Mouse (Mus musculus) CH12.LX (cell line): ENCODE measurements around the gene Zcchc3. TPM values are rescaled to one million over a fixed set of nuclear protein-coding genes. Genes with fewer than 3 reads are reported as not detected.

Experiments
- DNase-seq: peaks from one replicate; pipeline ENCODE4 v3.0.0-alpha.2; 2013; ENCODE audit errors: extremely low read depth
- H3K27ac ChIP-seq: 2 replicates; pipeline ENCODE4 v1.5.1; 2012; ENCODE audit warnings: low read depth, mild to moderate bottlenecking, control low read depth, moderate library complexity; ENCODE audit not compliant: insufficient read depth
- H3K27me3 ChIP-seq: replicated peaks from 2 replicates; pipeline ENCODE3; 2012; ENCODE audit warnings: inconsistent platforms
- H3K36me3 ChIP-seq, 2 experiments: replicated peaks in 1 of 2; 2 replicates each; pipeline versions ENCODE3 to v1.6.1; 2012; ENCODE audit warnings: inconsistent platforms in 1 of 2, low read length in 1 of 2, mild to moderate bottlenecking in 1 of 2, mixed read lengths in 1 of 2, moderate library complexity in 1 of 2; ENCODE audit not compliant: control insufficient read depth in 1 of 2, insufficient read depth in 1 of 2
- H3K4me1 ChIP-seq, 2 experiments: 2 replicates each; pipeline ENCODE4 v1.6.1; 2012; ENCODE audit warnings: inconsistent platforms in 1 of 2, moderate library complexity in 1 of 2; ENCODE audit not compliant: insufficient read depth in 2 of 2, control insufficient read depth in 1 of 2
- H3K4me2 ChIP-seq: 2 replicates; pipeline ENCODE4 v1.6.1; 2012; ENCODE audit warnings: low read depth, mild to moderate bottlenecking, control low read depth; ENCODE audit not compliant: poor library complexity, insufficient read depth, severe bottlenecking
- H3K4me3 ChIP-seq, 3 experiments: fragments of 150-350 bp in 1 of 3; sonication (generic) in 1 of 3; replicated peaks in 1 of 3; 2 replicates each; pipeline versions ENCODE3 to v1.5.1; 2011 to 2012; ENCODE audit warnings: low read depth in 2 of 3, low read length in 2 of 3, mild to moderate bottlenecking in 2 of 3, moderate library complexity in 2 of 3, control low read depth in 1 of 3, improper control_type of control experiment in 1 of 3, inconsistent platforms in 1 of 3, mixed read lengths in 1 of 3; ENCODE audit not compliant: poor library complexity in 1 of 3
- H3K79me2 ChIP-seq: replicated peaks from 2 replicates; pipeline ENCODE4 v1.6.1; 2012; ENCODE audit warnings: mild to moderate bottlenecking, moderate library complexity; ENCODE audit not compliant: control insufficient read depth, poor library complexity, insufficient read depth, severe bottlenecking; ENCODE audit errors: extremely low read depth
- H3K9ac ChIP-seq: 2 replicates; pipeline ENCODE4 v1.6.1; 2012; ENCODE audit warnings: low read depth, mild to moderate bottlenecking, control low read depth, moderate library complexity; ENCODE audit not compliant: insufficient read depth
- H3K9me3 ChIP-seq: replicated peaks from 2 replicates; pipeline ENCODE3; 2012; ENCODE audit warnings: low read length, inconsistent platforms, mixed read lengths
- BHLHE40 ChIP-seq: IDR thresholded peaks from 2 replicates; pipeline ENCODE4 v1.6.1; 2011; ENCODE audit warnings: mild to moderate bottlenecking, low read depth, low read length, improper control_type of control experiment
- CHD1 ChIP-seq: IDR thresholded peaks from 2 replicates; pipeline ENCODE4 v1.6.1; 2012; ENCODE audit warnings: low read depth, low read length, improper control_type of control experiment, inconsistent platforms
- CHD2 ChIP-seq: IDR thresholded peaks from 2 replicates; pipeline ENCODE4 v1.6.1; 2011; ENCODE audit warnings: low read length, improper control_type of control experiment
- CTCF ChIP-seq, 2 experiments: IDR thresholded peaks in 1 of 2; conservative IDR thresholded peaks in 1 of 2; 2 replicates each; pipeline ENCODE4 v1.5.1; 2011 to 2012; ENCODE audit warnings: low read depth in 2 of 2, low read length in 2 of 2, improper control_type of control experiment in 1 of 2, inconsistent platforms in 1 of 2, mild to moderate bottlenecking in 1 of 2, moderate library complexity in 1 of 2
- ELF1 ChIP-seq: IDR thresholded peaks from 2 replicates; pipeline ENCODE4 v1.6.1; 2014; ENCODE audit warnings: low read depth, mild to moderate bottlenecking, inconsistent platforms, low read length, improper control_type of control experiment
- EP300 ChIP-seq: IDR thresholded peaks from 2 replicates; pipeline ENCODE4 v1.6.1; 2011; ENCODE audit warnings: low read length, improper control_type of control experiment
- ETS1 ChIP-seq: conservative IDR thresholded peaks from 2 replicates; pipeline ENCODE4 v1.6.1; 2012; ENCODE audit warnings: low read depth, mild to moderate bottlenecking, inconsistent platforms, low read length, improper control_type of control experiment, moderate library complexity
- HCFC1 ChIP-seq: IDR thresholded peaks from 2 replicates; pipeline ENCODE4 v1.6.1; 2012; ENCODE audit warnings: low read depth, mild to moderate bottlenecking, inconsistent platforms, low read length, improper control_type of control experiment
- IRF4 ChIP-seq: IDR thresholded peaks from 2 replicates; pipeline ENCODE4 v1.6.1; 2014; ENCODE audit warnings: low read depth, mild to moderate bottlenecking, inconsistent platforms, low read length, improper control_type of control experiment
- MAX ChIP-seq: IDR thresholded peaks from 2 replicates; pipeline ENCODE4 v1.6.1; 2011; ENCODE audit warnings: low read length, improper control_type of control experiment
- MAZ ChIP-seq: IDR thresholded peaks from 2 replicates; pipeline ENCODE4 v1.6.1; 2012; ENCODE audit warnings: low read depth, mild to moderate bottlenecking, inconsistent platforms, low read length, improper control_type of control experiment, moderate library complexity
- MYC ChIP-seq: IDR thresholded peaks from 2 replicates; pipeline ENCODE4 v1.6.1; 2011; ENCODE audit warnings: low read depth, mild to moderate bottlenecking, improper control_type of control experiment, low read length
- NRF1 ChIP-seq: IDR thresholded peaks from 2 replicates; pipeline ENCODE4 v1.6.1; 2014; ENCODE audit warnings: low read depth, mild to moderate bottlenecking, inconsistent platforms, low read length, improper control_type of control experiment, moderate library complexity
- PAX5 ChIP-seq: IDR thresholded peaks from 2 replicates; pipeline ENCODE4 v1.6.1; 2012; ENCODE audit warnings: low read length, inconsistent platforms, mixed read lengths
- POLR2A ChIP-seq: IDR thresholded peaks from 2 replicates; pipeline ENCODE4 v1.6.1; 2011; ENCODE audit warnings: low read depth, mild to moderate bottlenecking, improper control_type of control experiment, low read length
- POLR2AphosphoS2 ChIP-seq: IDR thresholded peaks from 2 replicates; pipeline ENCODE4 v1.6.1; 2011; ENCODE audit warnings: low read depth, low read length, improper control_type of control experiment
- RAD21 ChIP-seq: IDR thresholded peaks from 2 replicates; pipeline ENCODE4 v1.6.1; 2011; ENCODE audit warnings: low read depth, mild to moderate bottlenecking, low read length, improper control_type of control experiment, moderate library complexity
- RCOR1 ChIP-seq: conservative IDR thresholded peaks from 2 replicates; pipeline ENCODE4 v1.6.1; 2012; ENCODE audit warnings: low read depth, mild to moderate bottlenecking, inconsistent platforms, low read length, improper control_type of control experiment
- SMC3 ChIP-seq: IDR thresholded peaks from 2 replicates; pipeline ENCODE4 v1.6.1; 2011; ENCODE audit warnings: low read depth, low read length, improper control_type of control experiment
- UBTF ChIP-seq: IDR thresholded peaks from 2 replicates; pipeline ENCODE4 v1.6.1; 2012; ENCODE audit warnings: low read depth, mild to moderate bottlenecking, inconsistent platforms, low read length, improper control_type of control experiment, moderate library complexity
- USF1 ChIP-seq: IDR thresholded peaks from 2 replicates; pipeline ENCODE4 v1.6.1; 2014; ENCODE audit warnings: low read depth, mild to moderate bottlenecking, inconsistent platforms, low read length, improper control_type of control experiment
- USF2 ChIP-seq: conservative IDR thresholded peaks from 2 replicates; pipeline ENCODE4 v1.6.1; 2011; ENCODE audit warnings: low read depth, low read length, improper control_type of control experiment
- ZNF384 ChIP-seq: IDR thresholded peaks from 2 replicates; pipeline ENCODE4 v1.6.1; 2012; ENCODE audit warnings: low read depth, low read length, improper control_type of control experiment, inconsistent platforms
- dilution Hi-C: fragments of 300-500 bp; cut with MboI; formaldehyde crosslinking; loops from 2 replicates; pipeline ENCODE4 v1.14.3; 2020; ENCODE audit warnings: low sequenced_read_pairs; ENCODE audit not compliant: extremely low pct_unique_long_range_greater_than_20kb, extremely low pct_ligation_motif_present
- in situ Hi-C: fragments of 300-500 bp; cut with MboI; formaldehyde crosslinking; loops from 3 replicates; pipeline ENCODE4 v1.14.3; 2019; ENCODE audit warnings: low sequenced_read_pairs, low pct_ligation_motif_present, low pct_unique_long_range_greater_than_20kb, mixed read lengths
- polyA plus RNA-seq: library from polyadenylated mRNA; unstranded; fragments of >175 nt; gene quantifications from 2 replicates; pipeline ENCODE4 v1.2.1, GENCODE M21; 2012; ENCODE audit warnings: low read depth; ENCODE audit not compliant: insufficient read length
- total RNA-seq, 2 experiments: library from RNA; depleted of rRNA; stranded (reverse); fragments of 300-350 nt in 1 of 2; fragments of >200 nt in 1 of 2; gene quantifications; 2 replicates each; pipeline ENCODE4 v1.2.3; 2012 to 2014

Zcchc3 gene
- total and polyA plus RNA-seq, 3 experiments = not detected

DNA sequence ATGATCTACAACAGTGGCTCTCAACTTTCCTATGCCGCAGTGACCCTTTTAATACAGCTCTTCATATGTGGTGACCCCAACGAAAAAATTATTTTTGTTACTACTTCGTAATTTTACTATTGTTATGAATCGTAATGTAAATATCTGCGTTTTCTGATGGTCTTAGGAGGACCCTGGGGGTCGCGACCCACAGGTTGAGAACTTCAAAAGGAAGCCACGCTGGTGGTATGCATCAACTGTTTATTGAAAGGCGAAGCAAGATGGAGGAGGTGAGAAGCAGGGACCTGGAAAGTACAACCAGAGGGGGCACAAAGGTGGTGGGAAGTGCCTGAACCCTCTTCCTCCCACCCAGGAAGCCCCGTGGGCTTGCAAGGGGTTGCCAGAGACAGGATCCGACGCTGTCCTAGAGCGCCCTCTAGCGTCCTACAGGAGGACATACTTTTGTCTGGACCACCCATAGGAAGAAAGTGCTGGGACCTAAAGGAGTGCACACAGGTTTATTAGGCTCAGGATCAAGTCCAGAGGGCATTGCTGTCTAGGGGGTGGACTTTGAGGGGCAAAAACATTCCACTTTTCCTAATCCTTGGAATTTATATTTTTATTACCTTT, 46.2 kb downstream of the Zcchc3 start:
- peaks cover 4 to 8% of the 10 kb centered on the region in 2 experiments for H3K4me1 ChIP-seq
- 0 out of 2 replicates have a peak, but pooled peaks have one; percentile 16 for TF ChIP-seq HCFC1
- peak; percentile 37 for TF ChIP-seq SMC3
- TF ChIP-seq CTCF (conservative IDR thresholded peaks at IDR 0.05 in 1 of 2, IDR thresholded peaks at IDR 0.05 in 1 of 2; ENCODE audit: low read depth in 2 of 2, low read length in 2 of 2) = peak; percentile 88 to 93
- no peak for TF ChIP-seq NRF1
- peak; percentile 76 for TF ChIP-seq RAD21
- no peak for TF ChIP-seq EP300
- no peak for TF ChIP-seq USF2
- 0 out of 2 replicates have a peak, but pooled peaks have one; percentile 11 for TF ChIP-seq CHD2
- no peak; the same call in 1 of the 2 replicates for TF ChIP-seq MAZ
- TF ChIP-seq UBTF = no peak
- TF ChIP-seq BHLHE40 = 0 out of 2 replicates have a peak, but pooled peaks have one; percentile 14
- TF ChIP-seq MYC = no peak
- TF ChIP-seq ELF1 = peak; percentile 43; the same call in 1 of the 2 replicates
- TF ChIP-seq POLR2A = no peak
- TF ChIP-seq ETS1 = no peak
- TF ChIP-seq MAX = no peak
- no peak for TF ChIP-seq USF1
- no peak for TF ChIP-seq IRF4
- no peak for TF ChIP-seq CHD1
- TF ChIP-seq PAX5 = no peak
- no peak for TF ChIP-seq RCOR1
- TF ChIP-seq, all 38 proteins: peak for 7
- no peaks in the 10 kb centered on the region for H3K79me2 ChIP-seq
- H3K27ac ChIP-seq = no peak overlapping the region
- in situ Hi-C loops (loop anchor here (10.0 kb wide), 2 partner anchors 254 to 344 kb away; no protein-coding TSS in a partner anchor), dilution Hi-C loops (no loop called here)
- no peak overlapping the region for H3K4me3 ChIP-seq
- 0 out of 2 replicates have a peak overlapping the region, but pooled peaks have one; percentile 24 for H3K9ac ChIP-seq
- peak; percentile 71 for DNase-seq
- peaks cover 44% of the 10 kb centered on the region for H3K27me3 ChIP-seq
- H3K4me2 ChIP-seq = peak overlapping the region; percentile 25; the same call in 1 of the 2 replicates
- no peaks in the 10 kb centered on the region for H3K36me3 ChIP-seq
- H3K9me3 ChIP-seq = no peaks in the 10 kb centered on the region

DNA sequence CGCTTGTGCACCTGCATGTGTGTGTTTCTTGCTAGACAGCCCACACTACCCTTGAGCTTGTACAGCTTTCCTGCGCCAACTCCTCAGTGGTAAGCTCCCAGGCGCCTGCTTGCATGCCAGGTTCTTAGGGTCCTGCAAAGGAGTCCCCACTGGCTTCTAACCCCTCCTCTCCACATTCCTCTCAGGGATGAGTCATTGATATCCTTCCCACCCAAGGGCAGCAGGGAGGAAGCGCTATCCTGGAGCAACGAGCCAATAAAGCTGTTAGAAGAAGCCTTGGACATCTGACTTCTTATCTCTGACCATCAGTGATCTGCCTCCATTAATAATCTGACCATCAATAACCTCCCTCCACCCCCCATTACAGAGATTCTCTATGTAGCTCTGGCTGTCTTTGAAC, 46.9 kb downstream of the Zcchc3 start:
- dilution Hi-C loops = no loop called here
- H3K9ac ChIP-seq = no peak overlapping the region
- in situ Hi-C loops = loop anchor here (10.0 kb wide), 2 partner anchors 253 to 343 kb away; no protein-coding TSS in a partner anchor
- peaks cover 40% of the 10 kb centered on the region for H3K27me3 ChIP-seq
- no peaks in the 10 kb centered on the region for H3K9me3 ChIP-seq
- TF ChIP-seq ZNF384 = no peak
- TF ChIP-seq POLR2AphosphoS2 = no peak
- TF ChIP-seq ETS1 = no peak
- no peak for TF ChIP-seq USF2
- no peak for TF ChIP-seq RAD21
- no peaks in the 10 kb centered on the region for H3K36me3 ChIP-seq
- peaks cover 8 to 9% of the 10 kb centered on the region in 2 experiments for H3K4me1 ChIP-seq
- no peaks in the 10 kb centered on the region for H3K79me2 ChIP-seq
- DNase-seq = no peak
- no peak overlapping the region for H3K4me3 ChIP-seq
- H3K4me2 ChIP-seq = no peak overlapping the region
- H3K27ac ChIP-seq = no peak overlapping the region
